Mouse (Mus musculus) midbrain, embryonic 10.5 days (tissue): Measurements from ENCODE around the gene Ccdc13. TPM values are rescaled to one million over a fixed set of nuclear protein-coding genes. Genes with fewer than 3 reads are reported as not detected.

Experiments
- DNase-seq: peaks from one replicate; pipeline ENCODE4 v3.0.0-alpha.2; 2017; ENCODE audit warnings: low spot score
- H3K27ac ChIP-seq: fragments of 300-500 bp; sonication (generic); replicated peaks from 2 replicates; pipeline ENCODE4 v1.5.1; 2016; ENCODE audit warnings: mild to moderate bottlenecking
- H3K27me3 ChIP-seq: fragments of 300-500 bp; sonication (generic); 2 replicates; pipeline ENCODE4 v1.6.1; 2016; ENCODE audit warnings: low read depth, mild to moderate bottlenecking; ENCODE audit not compliant: poor library complexity, severe bottlenecking
- H3K36me3 ChIP-seq: fragments of 300-500 bp; sonication (generic); 2 replicates; pipeline ENCODE4 v1.6.1; 2016; ENCODE audit warnings: mild to moderate bottlenecking, moderate library complexity
- H3K4me1 ChIP-seq: fragments of 300-500 bp; sonication (generic); 2 replicates; pipeline ENCODE4 v1.6.1; 2016
- H3K4me3 ChIP-seq: fragments of 300-500 bp; sonication (generic); 2 replicates; pipeline ENCODE4 v1.5.1; 2016; ENCODE audit warnings: mild to moderate bottlenecking, moderate library complexity
- H3K9me3 ChIP-seq: fragments of 300-500 bp; sonication (generic); replicated peaks from 2 replicates; pipeline ENCODE4 v1.6.1; 2016; ENCODE audit warnings: mild to moderate bottlenecking
- WGBS: fragments of 180-500 bp; shearing (Covaris S2); methylation state at CpG from one replicate; pipeline ENCODE4 v1.1.7; 2016; 5-methylcytosine and 5-hydroxymethylcytosine counted together
- polyA plus RNA-seq: library from polyadenylated mRNA; unstranded; fragments of >200 nt; fragmentation: Nextera tagmentation; extraction: Ambion mirVana; gene quantifications from 2 replicates; pipeline ENCODE4 v1.2.1, GENCODE M21; 2016

Gene Ccdc13
- polyA plus RNA-seq, 1 experiment from 2014 or later: 2.4 TPM

- DNase-seq: no peak
- peaks cover 9% of the 10 kb centered on the region for H3K4me1 ChIP-seq
- H3K36me3 ChIP-seq: no peaks in the 10 kb centered on the region
- no peak overlapping the region for H3K4me3 ChIP-seq
- H3K27me3 ChIP-seq: no peaks in the 10 kb centered on the region
- no peak overlapping the region for H3K27ac ChIP-seq
- 79% methylated on average over 6 of the region's 6 CpGs for WGBS
- H3K9me3 ChIP-seq: no peaks in the 10 kb centered on the region
Measured at GRCm38 (mm10) chr9:121815183-121815582, 24.1 kb downstream of the Ccdc13 start.

GRCm38 (mm10) chr9:121810081-121810821 is 29.0 kb downstream of the Ccdc13 start:
- WGBS: 20% methylated on average over 15 of the region's 15 CpGs
- no peaks in the 10 kb centered on the region for H3K9me3 ChIP-seq
- H3K36me3 ChIP-seq: no peaks in the 10 kb centered on the region
- peaks cover 39% of the 10 kb centered on the region for H3K4me1 ChIP-seq
- no peak for DNase-seq
- H3K27ac ChIP-seq: peak overlapping the region; percentile 68
- H3K27me3 ChIP-seq: no peaks in the 10 kb centered on the region
- no peak overlapping the region for H3K4me3 ChIP-seq

- DNase-seq: no peak
- Histone ChIP-seq H3K27me3 (no peaks in the 10 kb centered on the region), H3K4me3 (no peak overlapping the region), H3K9me3 (no peaks in the 10 kb centered on the region), H3K27ac (peak overlapping the region; percentile 73), H3K36me3 (no peaks in the 10 kb centered on the region), H3K4me1 (peaks cover 39% of the 10 kb centered on the region)
- 64% methylated on average over 3 of the region's 3 CpGs for WGBS
Measured at GRCm38 (mm10) chr9:121808511-121808910, 30.8 kb downstream of the Ccdc13 start.

GRCm38 (mm10) chr9:121807947-121808346 is 31.3 kb downstream of the Ccdc13 start:
- H3K36me3 ChIP-seq: no peaks in the 10 kb centered on the region
- 72% methylated on average over 7 of the region's 7 CpGs for WGBS
- H3K27ac ChIP-seq: peak overlapping the region; percentile 73
- H3K4me3 ChIP-seq: no peak overlapping the region
- H3K27me3 ChIP-seq: no peaks in the 10 kb centered on the region
- no peak for DNase-seq
- peaks cover 39% of the 10 kb centered on the region for H3K4me1 ChIP-seq
- no peaks in the 10 kb centered on the region for H3K9me3 ChIP-seq

GRCm38 (mm10) chr9:121807546-121807945 is 31.7 kb downstream of the Ccdc13 start:
- WGBS: 67% methylated on average over 1 of the region's 1 CpGs
- no peak for DNase-seq
- Histone ChIP-seq H3K9me3 (no peaks in the 10 kb centered on the region), H3K27me3 (no peaks in the 10 kb centered on the region), H3K36me3 (no peaks in the 10 kb centered on the region), H3K4me3 (no peak overlapping the region), H3K4me1 (peaks cover 39% of the 10 kb centered on the region), H3K27ac (peak overlapping the region; percentile 73)

- Histone ChIP-seq H3K27me3 (no peaks in the 10 kb centered on the region), H3K36me3 (no peaks in the 10 kb centered on the region), H3K27ac (no peak overlapping the region), H3K4me1 (peaks cover 39% of the 10 kb centered on the region), H3K9me3 (no peaks in the 10 kb centered on the region), H3K4me3 (no peak overlapping the region)
- WGBS: 75% methylated on average over 7 of the region's 7 CpGs
- no peak for DNase-seq
Measured at GRCm38 (mm10) chr9:121802747-121803146, 36.5 kb downstream of the Ccdc13 start.

GRCm38 (mm10) chr9:121798887-121799520 is 40.3 kb downstream of the Ccdc13 start:
- peaks cover 27% of the 10 kb centered on the region for H3K4me1 ChIP-seq
- no peaks in the 10 kb centered on the region for H3K9me3 ChIP-seq
- no peak overlapping the region for H3K4me3 ChIP-seq
- 46% methylated on average over 6 of the region's 6 CpGs for WGBS
- 0 out of 2 replicates have a peak overlapping the region, but pooled peaks have one; percentile 38 for H3K27ac ChIP-seq
- H3K36me3 ChIP-seq: no peaks in the 10 kb centered on the region
- DNase-seq: peak; percentile 19
- H3K27me3 ChIP-seq: no peaks in the 10 kb centered on the region

- H3K27me3 ChIP-seq: no peaks in the 10 kb centered on the region
- DNase-seq: no peak
- no peaks in the 10 kb centered on the region for H3K9me3 ChIP-seq
- H3K4me1 ChIP-seq: peaks cover 27% of the 10 kb centered on the region
- 21% methylated on average over 12 of the region's 12 CpGs for WGBS
- H3K36me3 ChIP-seq: no peaks in the 10 kb centered on the region
- no peak overlapping the region for H3K27ac ChIP-seq
- H3K4me3 ChIP-seq: no peak overlapping the region
Measured at GRCm38 (mm10) chr9:121797722-121798121, 41.5 kb downstream of the Ccdc13 start.

- DNase-seq: no peak
- H3K27ac ChIP-seq: no peak overlapping the region
- no peaks in the 10 kb centered on the region for H3K9me3 ChIP-seq
- H3K27me3 ChIP-seq: no peaks in the 10 kb centered on the region
- no peak overlapping the region for H3K4me3 ChIP-seq
- 61% methylated on average over 1 of the region's 1 CpGs for WGBS
- no peaks in the 10 kb centered on the region for H3K36me3 ChIP-seq
- peaks cover 25% of the 10 kb centered on the region for H3K4me1 ChIP-seq
Measured at GRCm38 (mm10) chr9:121794972-121795539, 44.2 kb downstream of the Ccdc13 start.

- WGBS: 51% methylated on average over 24 of the region's 24 CpGs
- DNase-seq: no peak
- Histone ChIP-seq H3K4me3 (no peak within 1 kb of the TSS), H3K27ac (no peak within 1 kb of the TSS), H3K4me1 (peaks cover 12% of the 10 kb centered on the region; the same call in 1 of the 2 replicates), H3K27me3 (no peaks in the 10 kb centered on the region), H3K9me3 (no peaks in the 10 kb centered on the region), H3K36me3 (no peaks in the 10 kb centered on the region)
Measured at GRCm38 (mm10) chr9:121791757-121792521, 47.3 kb downstream of the Ccdc13 start, which contains the start of gene Hhatl. Hhatl (minus strand) TSS chr9:121792507.

- DNase-seq: peak; percentile 60
- Histone ChIP-seq H3K4me3 (no peak overlapping the region), H3K9me3 (no peaks in the 10 kb centered on the region), H3K27me3 (no peaks in the 10 kb centered on the region), H3K4me1 (peaks cover 12% of the 10 kb centered on the region; the same call in 1 of the 2 replicates), H3K36me3 (no peaks in the 10 kb centered on the region), H3K27ac (no peak overlapping the region)
- 12% methylated on average over 5 of the region's 5 CpGs for WGBS
Measured at GRCm38 (mm10) chr9:121791206-121791605, 48.1 kb downstream of the Ccdc13 start.

- Histone ChIP-seq H3K27me3 (no peaks in the 10 kb centered on the region), H3K4me1 (peaks cover 3% of the 10 kb centered on the region; the same call in 1 of the 2 replicates), H3K36me3 (no peaks in the 10 kb centered on the region), H3K9me3 (no peaks in the 10 kb centered on the region), H3K27ac (no peak overlapping the region), H3K4me3 (no peak overlapping the region)
- 90% methylated on average over 2 of the region's 2 CpGs for WGBS
- DNase-seq: no peak
Measured at GRCm38 (mm10) chr9:121786359-121786758, 52.9 kb downstream of the Ccdc13 start.
